Mouse (Mus musculus): Measurements from ENCODE around the gene Trcg1.

GRCm38 (mm10) chr9:57233142-57233541 lies 3.2 kb upstream of the Trcg1 start:
- TF ChIP-seq POLR2A (IDR thresholded peaks at IDR 0.05; ENCODE audit: low read depth, low read length): no peak
- TF ChIP-seq CTCF (conservative IDR thresholded peaks at IDR 0.05; ENCODE audit: insufficient read depth, insufficient read length, low read depth, low read length): no peak

Data from kidney, adult 2 months (tissue).